Mouse (Mus musculus): ENCODE results near the gene Sntn.

DNA sequence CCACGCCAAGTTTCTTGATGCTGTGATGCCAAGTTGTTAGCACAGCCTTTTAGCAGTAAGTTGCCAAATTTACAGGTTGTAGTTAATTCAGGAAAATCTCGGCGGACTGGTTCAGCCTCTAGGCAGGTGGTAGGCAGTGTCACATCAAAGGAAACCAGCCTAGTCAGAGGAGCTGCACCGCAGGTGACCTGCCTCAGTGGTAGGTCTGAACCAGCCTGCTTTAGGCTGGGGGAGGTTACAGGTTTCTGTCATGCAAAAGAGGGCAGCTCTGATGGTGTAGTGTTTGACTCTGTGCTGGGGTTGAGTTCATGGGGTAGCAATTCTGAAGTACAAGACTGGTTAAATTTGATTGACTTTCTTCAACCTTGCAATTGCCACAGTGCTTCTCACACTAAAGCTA lies 61.6 kb downstream of the Sntn start:
- no peak for TF ChIP-seq CTCF (IDR thresholded peaks at IDR 0.05; ENCODE audit: borderline replicate concordance, extremely low read depth, insufficient read depth, insufficient read length)
- TF ChIP-seq POLR2A (IDR thresholded peaks at IDR 0.05; ENCODE audit: borderline replicate concordance, extremely low read depth, insufficient read depth, insufficient read length, poor library complexity, severe bottlenecking), result no peak

All from brain, embryonic 14.5 days (tissue).